Mouse (Mus musculus) MEL (cell line): ENCODE results near the gene Nek4. TPM values are rescaled to one million over a fixed set of nuclear protein-coding genes. Genes with fewer than 3 reads are reported as not detected.

Experiments
- DNase-seq: peaks from one replicate; pipeline ENCODE4 v3.0.0; 2011; ENCODE audit warnings: low read depth, low spot score
- H3K27ac ChIP-seq: 2 replicates; pipeline ENCODE4 v1.5.1; 2012; ENCODE audit warnings: low read depth, mild to moderate bottlenecking, control low read depth, low read length, moderate library complexity; ENCODE audit not compliant: control insufficient read depth
- H3K27me3 ChIP-seq, 2 experiments: fragments of 150-350 bp in 1 of 2; sonication (generic) in 1 of 2; 2 replicates each; pipeline ENCODE4 v1.6.1; 2012; ENCODE audit warnings: low read length in 2 of 2, mild to moderate bottlenecking in 2 of 2, improper control_type of control experiment in 1 of 2, moderate library complexity in 1 of 2; ENCODE audit not compliant: insufficient read depth in 2 of 2, control insufficient read depth in 1 of 2
- H3K36me3 ChIP-seq, 2 experiments: 2 replicates each; pipeline ENCODE4 v1.6.1; 2012 to 2014; ENCODE audit warnings: low read length in 2 of 2, improper control_type of control experiment in 1 of 2, inconsistent platforms in 1 of 2, mild to moderate bottlenecking in 1 of 2; ENCODE audit not compliant: insufficient read depth in 2 of 2, control insufficient read depth in 1 of 2
- H3K4me1 ChIP-seq, 2 experiments: fragments of 150-350 bp in 1 of 2; sonication (generic) in 1 of 2; 2 replicates each; pipeline ENCODE4 v1.6.1; 2012; ENCODE audit warnings: low read length in 2 of 2, improper control_type of control experiment in 1 of 2, mild to moderate bottlenecking in 1 of 2; ENCODE audit not compliant: insufficient read depth in 2 of 2, control insufficient read depth in 1 of 2
- H3K4me3 ChIP-seq, 2 experiments: fragments of 150-350 bp in 1 of 2; sonication (generic) in 1 of 2; 2 replicates each; pipeline ENCODE4 v1.5.1; 2012; ENCODE audit warnings: low read depth in 2 of 2, low read length in 2 of 2, mild to moderate bottlenecking in 2 of 2, moderate library complexity in 2 of 2, control low read depth in 1 of 2, improper control_type of control experiment in 1 of 2; ENCODE audit not compliant: control insufficient read depth in 1 of 2, insufficient read depth in 1 of 2
- H3K79me2 ChIP-seq: 2 replicates; pipeline ENCODE4 v1.6.1; 2012; ENCODE audit warnings: mild to moderate bottlenecking, low read length, moderate library complexity; ENCODE audit not compliant: control insufficient read depth, poor library complexity, insufficient read depth
- H3K9ac ChIP-seq: 2 replicates; pipeline ENCODE4 v1.6.1; 2012; ENCODE audit warnings: low read depth, mild to moderate bottlenecking, control low read depth, low read length, moderate library complexity; ENCODE audit not compliant: control insufficient read depth, poor library complexity, severe bottlenecking
- H3K9me3 ChIP-seq: fragments of 150-350 bp; sonication (generic); replicated peaks from 2 replicates; pipeline ENCODE4 v1.6.1; 2012; ENCODE audit warnings: mild to moderate bottlenecking, low read length, improper control_type of control experiment, moderate library complexity; ENCODE audit not compliant: insufficient read depth
- CHD1 ChIP-seq: IDR thresholded peaks from 2 replicates; pipeline ENCODE4 v1.6.1; 2012; ENCODE audit warnings: low read depth, mild to moderate bottlenecking, inconsistent platforms, low read length, improper control_type of control experiment
- CTCF ChIP-seq, 3 experiments: IDR thresholded peaks in 2 of 3; conservative IDR thresholded peaks in 1 of 3; 2 replicates each; pipeline ENCODE4 v1.5.1; 2011 to 2012; ENCODE audit warnings: low read length in 3 of 3, low read depth in 2 of 3, mild to moderate bottlenecking in 2 of 3, improper control_type of control experiment in 1 of 3, inconsistent platforms in 1 of 3, mixed read lengths in 1 of 3, moderate library complexity in 1 of 3; ENCODE audit not compliant: control insufficient read depth in 1 of 3, insufficient read depth in 1 of 3, poor library complexity in 1 of 3, severe bottlenecking in 1 of 3
- E2F4 ChIP-seq: IDR thresholded peaks from 2 replicates; pipeline ENCODE4 v1.6.1; 2011; ENCODE audit warnings: low read depth, low read length, improper control_type of control experiment, borderline replicate concordance
- ELF1 ChIP-seq: IDR thresholded peaks from 2 replicates; pipeline ENCODE4 v1.6.1; 2014; ENCODE audit warnings: low read depth, mild to moderate bottlenecking, inconsistent platforms, low read length, improper control_type of control experiment, moderate library complexity
- EP300 ChIP-seq, 2 experiments: IDR thresholded peaks; 2 replicates each; pipeline ENCODE4 v1.6.1; 2011; ENCODE audit warnings: improper control_type of control experiment in 2 of 2, low read length in 2 of 2, low read depth in 1 of 2, mild to moderate bottlenecking in 1 of 2
- GABPA ChIP-seq: IDR thresholded peaks from 2 replicates; pipeline ENCODE4 v1.6.1; 2012; ENCODE audit warnings: low read depth, mild to moderate bottlenecking, inconsistent platforms, low read length, improper control_type of control experiment, moderate library complexity
- GATA1 ChIP-seq: IDR thresholded peaks from 2 replicates; pipeline ENCODE4 v1.6.1; 2011; ENCODE audit warnings: low read depth, low read length, improper control_type of control experiment
- MAFK ChIP-seq: IDR thresholded peaks from 2 replicates; pipeline ENCODE4 v1.6.1; 2011; ENCODE audit warnings: low read depth, mild to moderate bottlenecking, low read length, improper control_type of control experiment, borderline replicate concordance
- MAX ChIP-seq: IDR thresholded peaks from 2 replicates; pipeline ENCODE4 v1.6.1; 2011; ENCODE audit warnings: low read length, improper control_type of control experiment
- MAZ ChIP-seq: IDR thresholded peaks from 2 replicates; pipeline ENCODE4 v1.6.1; 2012; ENCODE audit warnings: low read depth, mild to moderate bottlenecking, inconsistent platforms, low read length, improper control_type of control experiment
- MEF2A ChIP-seq: IDR thresholded peaks from 2 replicates; pipeline ENCODE4 v1.6.1; 2014; ENCODE audit warnings: low read depth, mild to moderate bottlenecking, inconsistent platforms, low read length, improper control_type of control experiment; ENCODE audit not compliant: poor library complexity, insufficient replicate concordance, severe bottlenecking; ENCODE audit errors: extremely low read depth
- NELFE ChIP-seq: IDR thresholded peaks from 2 replicates; pipeline ENCODE4 v1.6.1; 2011; ENCODE audit warnings: low read depth, low read length, improper control_type of control experiment
- NRF1 ChIP-seq: IDR thresholded peaks from 2 replicates; pipeline ENCODE4 v1.6.1; 2014; ENCODE audit warnings: low read depth, mild to moderate bottlenecking, inconsistent platforms, low read length, improper control_type of control experiment, moderate library complexity; ENCODE audit not compliant: poor library complexity, insufficient read depth, severe bottlenecking
- POLR2A ChIP-seq, 2 experiments: IDR thresholded peaks; 2 replicates each; pipeline ENCODE4 v1.6.1; 2011 to 2012; ENCODE audit warnings: low read length in 2 of 2, mild to moderate bottlenecking in 2 of 2, control low read depth in 1 of 2, improper control_type of control experiment in 1 of 2, low read depth in 1 of 2, moderate library complexity in 1 of 2; ENCODE audit not compliant: control insufficient read depth in 1 of 2, insufficient read depth in 1 of 2, poor library complexity in 1 of 2
- POLR2AphosphoS2 ChIP-seq: IDR thresholded peaks from 2 replicates; pipeline ENCODE4 v1.6.1; 2011; ENCODE audit warnings: low read length, improper control_type of control experiment
- POLR2AphosphoS5 ChIP-seq: IDR thresholded peaks from 2 replicates; pipeline ENCODE4 v1.6.1; 2012; ENCODE audit warnings: low read depth, borderline replicate concordance, mild to moderate bottlenecking, inconsistent platforms, low read length, moderate library complexity, mixed read lengths
- RAD21 ChIP-seq: IDR thresholded peaks from 2 replicates; pipeline ENCODE4 v1.6.1; 2011; ENCODE audit warnings: mild to moderate bottlenecking, low read depth, low read length, improper control_type of control experiment
- SIN3A ChIP-seq: IDR thresholded peaks from 2 replicates; pipeline ENCODE4 v1.6.1; 2012; ENCODE audit warnings: low read length, improper control_type of control experiment, inconsistent platforms
- SMC3 ChIP-seq: IDR thresholded peaks from 2 replicates; pipeline ENCODE4 v1.6.1; 2011; ENCODE audit warnings: low read depth, low read length, improper control_type of control experiment
- TAL1 ChIP-seq: IDR thresholded peaks from 2 replicates; pipeline ENCODE4 v1.6.1; 2012; ENCODE audit warnings: mild to moderate bottlenecking, inconsistent platforms, low read length, moderate library complexity, mixed read lengths
- TBP ChIP-seq: IDR thresholded peaks from 2 replicates; pipeline ENCODE4 v1.8.0; 2011; ENCODE audit warnings: low read depth, low read length, improper control_type of control experiment
- USF1 ChIP-seq: IDR thresholded peaks from 2 replicates; pipeline ENCODE4 v1.6.1; 2014; ENCODE audit warnings: low read depth, mild to moderate bottlenecking, inconsistent platforms, low read length, improper control_type of control experiment, moderate library complexity
- ZMIZ1 ChIP-seq: IDR thresholded peaks from 2 replicates; pipeline ENCODE4 v1.6.1; 2012; ENCODE audit warnings: low read depth, mild to moderate bottlenecking, inconsistent platforms, low read length, improper control_type of control experiment, moderate library complexity
- ZNF384 ChIP-seq: IDR thresholded peaks from 2 replicates; pipeline ENCODE4 v1.6.1; 2012; ENCODE audit warnings: low read depth, mild to moderate bottlenecking, inconsistent platforms, low read length, improper control_type of control experiment
- polyA plus RNA-seq, 2 experiments: library from polyadenylated mRNA; stranded (reverse) in 1 of 2; unstranded in 1 of 2; fragments of >175 nt in 1 of 2; fragments of >200 nt in 1 of 2; gene quantifications; 2 replicates each; pipeline versions ENCODE4 v1.2.1 to v1.2.4; 2012; ENCODE audit warnings: low replicate concordance in 2 of 2, low read depth in 1 of 2; ENCODE audit not compliant: insufficient read length in 2 of 2, insufficient read depth in 1 of 2, missing spikeins in 1 of 2
- total RNA-seq: library from RNA; depleted of rRNA; stranded (reverse); fragments of 300-350 nt; gene quantifications from 2 replicates; pipeline ENCODE4 v1.2.3, GENCODE M21; 2012

The Nek4 gene
- total and polyA plus RNA-seq, 3 experiments: 16.6 to 19.3 TPM; not detected in 1

DNA sequence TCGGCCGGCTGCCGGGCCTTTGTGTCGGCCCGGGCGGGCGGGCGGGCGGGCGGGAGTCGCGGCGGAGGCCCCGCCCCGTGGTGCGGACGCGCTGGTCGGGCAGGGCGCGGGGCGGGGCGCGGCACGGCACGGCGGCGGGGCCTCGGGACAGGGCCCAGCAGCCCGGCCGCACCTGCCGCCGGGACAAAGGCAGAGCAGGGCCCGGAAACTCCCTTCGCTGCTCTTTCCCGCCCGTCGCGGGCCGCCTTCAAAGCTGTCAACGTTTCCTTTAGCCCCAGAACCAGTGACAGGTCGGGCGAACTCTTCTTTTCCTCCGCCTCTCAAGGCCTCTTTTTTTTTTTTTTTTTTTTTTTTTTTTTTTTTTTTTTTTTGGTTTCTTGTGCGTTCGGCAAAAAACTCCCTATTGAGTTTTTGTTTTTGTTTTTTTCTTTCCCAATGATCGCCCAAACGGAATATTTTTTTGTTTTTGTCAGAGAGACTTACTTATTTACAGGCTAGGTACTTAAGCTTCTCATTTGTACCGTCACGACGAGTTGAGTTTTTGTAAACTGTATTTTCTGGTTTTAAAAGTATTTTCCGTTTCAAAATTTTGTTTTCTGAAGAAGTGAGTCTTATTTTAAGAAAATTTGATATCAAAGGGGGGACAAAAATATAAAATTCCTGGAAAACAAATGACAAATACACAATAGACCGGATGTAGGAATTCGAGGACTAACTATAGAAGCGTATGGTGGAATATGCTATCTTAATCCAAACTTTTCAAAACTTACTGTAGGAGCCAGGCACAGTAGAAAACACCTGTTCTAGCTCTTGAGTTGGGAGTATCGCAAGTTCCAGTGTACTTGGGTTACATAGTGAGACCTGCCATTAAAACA is 68.4 kb downstream of the Nek4 start:
- TF ChIP-seq SIN3A: peak; percentile 75
- TF ChIP-seq E2F4: no peak
- no peak for TF ChIP-seq POLR2AphosphoS5
- peak; percentile 92 for TF ChIP-seq ZNF384
- TF ChIP-seq TBP: peak; percentile 59
- TF ChIP-seq MAX: 0 out of 2 replicates have a peak, but pooled peaks have one; percentile 14
- Histone ChIP-seq H3K36me3 (peaks cover 31 to 50% of the 10 kb centered on the region in 2 experiments), H3K79me2 (peaks cover 50% of the 10 kb centered on the region), H3K4me3 (peak overlapping the region; percentile 79 to 92), H3K27ac (peak overlapping the region; percentile 91), H3K9me3 (no peaks in the 10 kb centered on the region), H3K9ac (peak overlapping the region; percentile 97), H3K4me1 (peaks cover 21 to 23% of the 10 kb centered on the region in 2 experiments), H3K27me3 (no peaks in the 10 kb centered on the region)
- DNase-seq: peak; percentile 84

DNA sequence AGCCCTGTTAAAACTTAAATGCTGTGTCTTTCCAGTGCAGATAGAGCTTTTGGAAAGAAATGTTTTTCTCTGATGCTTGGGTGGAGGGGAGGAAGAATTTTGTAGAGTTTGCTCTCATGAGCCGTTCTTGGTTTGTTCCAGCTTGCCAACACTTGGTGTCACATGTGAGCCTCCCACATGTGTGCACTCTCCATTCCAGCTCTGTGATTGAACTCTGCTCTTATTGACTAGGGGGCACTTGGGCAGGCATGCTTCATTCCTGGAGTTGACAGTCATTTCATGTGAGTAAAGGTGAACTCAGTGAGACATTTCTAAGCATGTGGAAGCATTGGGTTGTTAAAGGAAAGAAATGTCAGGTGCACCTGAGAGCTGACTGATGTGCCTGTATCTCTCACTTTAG is 71.4 kb downstream of the Nek4 start:
- no peak for DNase-seq
- Histone ChIP-seq H3K27ac (no peak overlapping the region), H3K9ac (no peak overlapping the region), H3K36me3 (peaks cover 11 to 22% of the 10 kb centered on the region in 2 experiments), H3K79me2 (peaks cover 33% of the 10 kb centered on the region), H3K27me3 (no peaks in the 10 kb centered on the region), H3K4me1 (peaks cover 10 to 11% of the 10 kb centered on the region in 2 experiments; a peak in 3 of 4 replicates), H3K4me3 (no peak overlapping the region), H3K9me3 (no peaks in the 10 kb centered on the region)
- no peak for TF ChIP-seq ZNF384
- TF ChIP-seq RAD21: no peak
- no peak for TF ChIP-seq POLR2A (IDR thresholded peaks at IDR 0.05; ENCODE audit: control insufficient read depth in 1 of 2, insufficient read depth in 1 of 2, low read depth in 1 of 2, low read length in 2 of 2, poor library complexity in 1 of 2)
- no peak for TF ChIP-seq MEF2A
- no peak for TF ChIP-seq ZMIZ1
- no peak for TF ChIP-seq ELF1
- TF ChIP-seq GABPA: no peak
- TF ChIP-seq MAZ: no peak
- TF ChIP-seq GATA1: no peak

DNA sequence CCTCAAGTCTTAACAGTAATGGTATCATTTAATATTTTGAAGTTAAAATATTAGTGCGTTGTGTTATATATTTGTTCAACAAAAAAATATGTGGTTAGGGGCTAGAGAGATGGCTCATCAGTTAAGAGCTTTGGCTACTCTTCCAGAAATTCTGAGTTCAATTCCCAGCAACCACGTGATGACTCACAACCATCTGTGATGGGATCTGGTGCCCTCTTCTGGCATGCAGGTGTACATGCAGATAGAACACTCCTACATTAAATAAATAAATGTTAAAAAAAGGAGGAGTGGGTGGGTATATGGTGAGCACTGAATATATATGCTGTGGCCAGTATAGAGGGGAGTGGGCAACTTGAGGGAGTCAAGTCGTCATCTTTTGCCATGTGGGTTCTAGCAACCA is 74.6 kb downstream of the Nek4 start:
- peaks cover 14 to 31% of the 10 kb centered on the region in 2 experiments for H3K36me3 ChIP-seq
- no peak overlapping the region for H3K4me3 ChIP-seq
- H3K4me1 ChIP-seq: peaks cover under 1 to 5% of the 10 kb centered on the region in 2 experiments; a peak in 1 of 4 replicates
- peaks cover 9% of the 10 kb centered on the region for H3K79me2 ChIP-seq
- no peak overlapping the region for H3K9ac ChIP-seq
- DNase-seq: peak; percentile 69
- H3K9me3 ChIP-seq: no peaks in the 10 kb centered on the region
- H3K27me3 ChIP-seq: no peaks in the 10 kb centered on the region
- no peak overlapping the region for H3K27ac ChIP-seq
- TF ChIP-seq MAFK: no peak
- TF ChIP-seq CTCF (IDR thresholded peaks at IDR 0.05 in 2 of 3, conservative IDR thresholded peaks at IDR 0.05 in 1 of 3; ENCODE audit: control insufficient read depth in 1 of 3, insufficient read depth in 1 of 3, low read depth in 2 of 3, low read length in 3 of 3, poor library complexity in 1 of 3, severe bottlenecking in 1 of 3): peak; percentile 40 to 53 (median 45); a peak in 5 of 6 replicates
- peak; percentile 85 for TF ChIP-seq USF1
- TF ChIP-seq SMC3: 0 out of 2 replicates have a peak, but pooled peaks have one; percentile 9
- no peak for TF ChIP-seq EP300 (IDR thresholded peaks at IDR 0.05; ENCODE audit: low read depth in 1 of 2, low read length in 2 of 2)
- TF ChIP-seq NRF1: no peak
- TF ChIP-seq POLR2AphosphoS2: no peak
- no peak for TF ChIP-seq NELFE
- no peak for TF ChIP-seq MEF2A
- no peak for TF ChIP-seq TBP
- peak; percentile 23 for TF ChIP-seq RAD21
- no peak for TF ChIP-seq CHD1
- no peak for TF ChIP-seq POLR2A (IDR thresholded peaks at IDR 0.05; ENCODE audit: control insufficient read depth in 1 of 2, insufficient read depth in 1 of 2, low read depth in 1 of 2, low read length in 2 of 2, poor library complexity in 1 of 2)
- TF ChIP-seq GABPA: no peak
- no peak for TF ChIP-seq ZMIZ1
- no peak for TF ChIP-seq TAL1
